Mouse (Mus musculus): ENCODE measurements around the gene Dlg2.

DNA sequence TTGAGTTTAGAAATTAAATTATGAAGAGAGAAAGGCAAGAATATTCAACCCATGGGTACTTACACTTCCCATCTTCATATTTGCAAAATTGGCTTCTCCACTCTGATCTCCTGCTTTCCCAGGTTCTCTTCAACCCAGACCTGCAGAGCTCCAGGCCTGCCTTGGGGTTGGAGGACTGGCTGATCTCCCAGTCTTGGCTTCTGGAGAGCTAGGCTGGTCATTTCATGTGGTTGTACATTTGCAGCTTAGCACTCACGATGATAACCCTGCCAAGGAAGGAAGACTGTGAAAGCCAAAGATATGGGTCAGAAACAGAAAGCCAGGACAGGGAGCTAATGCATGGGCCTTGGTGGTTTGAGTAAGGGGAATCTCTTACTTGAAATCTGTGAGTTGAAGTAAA lies 1176.6 kb downstream of the Dlg2 start:
- TF ChIP-seq CTCF (IDR thresholded peaks at IDR 0.05; ENCODE audit: borderline replicate concordance, extremely low read depth, insufficient read depth, insufficient read length): no peak
- TF ChIP-seq POLR2A (IDR thresholded peaks at IDR 0.05; ENCODE audit: borderline replicate concordance, extremely low read depth, insufficient read depth, insufficient read length, poor library complexity, severe bottlenecking): no peak

Data from brain, embryonic 14.5 days (tissue).